8 mouse cellular contexts compared by ENCODE assay signal in genomic region chr8:105606189-105607023, GRCm38 (mm10). TPM values are rescaled to one million over a fixed set of nuclear protein-coding genes. Genes with fewer than 3 reads are reported as not detected.
A peak's percentile ranks its signal among the peaks of the same experiment; 100 is the strongest.
DNase-seq lines count a peak whose midpoint lies in the region; ATAC-seq and TF ChIP-seq lines count a peak whose summit lies in the region.

No protein-coding gene starts in this region.

- DNase-seq in 3T3-L1 (ENCODE audit: low read depth, low spot score) (peak; percentile 76), liver (peak; percentile 70)
- DNase-seq in adrenal gland, postnatal 36 days: peak; percentile 87 to 89
- peak; percentile 96 for DNase-seq in heart, embryonic 10.5 days (ENCODE audit: low spot score)
- peak; percentile 95 for DNase-seq in midbrain, postnatal 0 days (ENCODE audit: low spot score)
- DNase-seq in spleen, postnatal 4 days (ENCODE audit: low spot score in 2 of 2): peak; percentile 59 to 81

- H3K4me3 ChIP-seq in embryonic facial prominence, embryonic 15.5 days (replicated peaks): peak overlapping the region; percentile 82
- H3K4me3 ChIP-seq in heart, embryonic 10.5 days: peak overlapping the region; percentile 87
- peak overlapping the region; percentile 73 for H3K4me3 ChIP-seq in kidney, embryonic 14.5 days (ENCODE audit: low read length)
- H3K4me3 ChIP-seq in midbrain, postnatal 0 days (ENCODE audit: low read depth, low read length): peak overlapping the region; percentile 94

- H3K9ac ChIP-seq in embryonic facial prominence, embryonic 15.5 days: peak overlapping the region; percentile 72
- peak overlapping the region; percentile 86 for H3K9ac ChIP-seq in kidney, embryonic 14.5 days (ENCODE audit: low read depth, low read length)
- H3K9ac ChIP-seq in midbrain, postnatal 0 days (replicated peaks; ENCODE audit: low read length, poor library complexity, severe bottlenecking): peak overlapping the region; percentile 98

- no peaks in the 10 kb centered on the region for H3K9me3 ChIP-seq in embryonic facial prominence, embryonic 15.5 days (replicated peaks)
- H3K9me3 ChIP-seq in heart, embryonic 10.5 days: no peaks in the 10 kb centered on the region
- H3K9me3 ChIP-seq in kidney, embryonic 14.5 days (ENCODE audit: control insufficient read depth, low read length): no peaks in the 10 kb centered on the region
- H3K9me3 ChIP-seq in midbrain, postnatal 0 days (ENCODE audit: low read length): no peaks in the 10 kb centered on the region

- H3K4me1 ChIP-seq in embryonic facial prominence, embryonic 15.5 days: peaks cover 22% of the 10 kb centered on the region
- H3K4me1 ChIP-seq in heart, embryonic 10.5 days: peaks cover 48% of the 10 kb centered on the region
- H3K4me1 ChIP-seq in kidney, embryonic 14.5 days (ENCODE audit: control insufficient read depth, insufficient read depth, low read length): peaks cover 18% of the 10 kb centered on the region
- peaks cover 4% of the 10 kb centered on the region; the same call in 1 of the 2 replicates for H3K4me1 ChIP-seq in midbrain, postnatal 0 days (ENCODE audit: insufficient read depth, low read length)

- H3K27me3 ChIP-seq in embryonic facial prominence, embryonic 15.5 days: no peaks in the 10 kb centered on the region
- 0 out of 2 replicates have a peak, but pooled peaks cover 4% of the 10 kb centered on the region for H3K27me3 ChIP-seq in heart, embryonic 10.5 days (ENCODE audit: insufficient read depth, poor library complexity, severe bottlenecking)
- no peaks in the 10 kb centered on the region for H3K27me3 ChIP-seq in kidney, embryonic 14.5 days (ENCODE audit: control insufficient read depth, insufficient read depth, low read length)
- no peaks in the 10 kb centered on the region for H3K27me3 ChIP-seq in midbrain, postnatal 0 days (ENCODE audit: insufficient read depth, low read length)

- no peak for TF ChIP-seq CTCF in midbrain, postnatal 0 days (IDR thresholded peaks at IDR 0.05)

- peak overlapping the region; percentile 89 for H3K27ac ChIP-seq in embryonic facial prominence, embryonic 15.5 days (replicated peaks)
- H3K27ac ChIP-seq in heart, embryonic 10.5 days: peak overlapping the region; percentile 94
- H3K27ac ChIP-seq in kidney, embryonic 14.5 days (ENCODE audit: low read depth, low read length): peak overlapping the region; percentile 88
- peak overlapping the region; percentile 95 for H3K27ac ChIP-seq in midbrain, postnatal 0 days (ENCODE audit: low read depth, low read length)

- H3K36me3 ChIP-seq in embryonic facial prominence, embryonic 15.5 days: no peaks in the 10 kb centered on the region
- H3K36me3 ChIP-seq in heart, embryonic 10.5 days: no peaks in the 10 kb centered on the region
- no peaks in the 10 kb centered on the region for H3K36me3 ChIP-seq in kidney, embryonic 14.5 days (ENCODE audit: control insufficient read depth, insufficient read depth, low read length)
- no peaks in the 10 kb centered on the region for H3K36me3 ChIP-seq in midbrain, postnatal 0 days (ENCODE audit: insufficient read depth, low read length)

- peak; percentile 59; the same call in 1 of the 2 replicates for ATAC-seq in embryonic facial prominence, embryonic 15.5 days (ENCODE audit: insufficient number of reproducible peaks, low FRiP score, low TSS enrichment, low read depth)
- peak; percentile 85 for ATAC-seq in kidney, embryonic 14.5 days (ENCODE audit: low FRiP score, low TSS enrichment)
- peak; percentile 82 for ATAC-seq in midbrain, postnatal 0 days (ENCODE audit: low FRiP score)

- 2% methylated on average over 30 of the region's 30 CpGs for WGBS in embryonic facial prominence, embryonic 15.5 days
- WGBS in heart, embryonic 10.5 days: 2% methylated on average over 30 of the region's 30 CpGs
- WGBS in kidney, embryonic 14.5 days: 2% methylated on average over 30 of the region's 30 CpGs
- WGBS in midbrain, postnatal 0 days: under 1% methylated on average over 30 of the region's 30 CpGs

- H3K4me2 ChIP-seq in embryonic facial prominence, embryonic 15.5 days (replicated peaks): peak overlapping the region; percentile 93
- H3K4me2 ChIP-seq in kidney, embryonic 14.5 days (replicated peaks; ENCODE audit: low read depth, low read length): peak overlapping the region; percentile 58
- peak overlapping the region; percentile 90 for H3K4me2 ChIP-seq in midbrain, postnatal 0 days (ENCODE audit: low read depth, low read length, poor library complexity, severe bottlenecking)

RNA-seq across cellular contexts. Expression of gene Ripor1, which starts 1.4 kb away (rescaled TPM):
- 10 to 100 TPM; 27.5 to 33.8 TPM for total RNA-seq in adrenal gland, postnatal 36 days (2021)
- polyA plus RNA-seq in embryonic facial prominence, embryonic 15.5 days (2015; fragmentation: Nextera tagmentation; extraction: Ambion mirVana): 21.6 and 24.9 TPM in 2 replicates
- polyA plus RNA-seq in heart, embryonic 10.5 days (2016; fragmentation: Nextera tagmentation; extraction: Ambion mirVana): 34.8 and 37.3 TPM in 2 replicates
- polyA plus RNA-seq in kidney, embryonic 14.5 days (2014; fragmentation: Nextera tagmentation; extraction: Ambion mirVana): 17.3 and 28.4 TPM in 2 replicates
- 12.6 and 16.1 TPM in 2 replicates for total RNA-seq in midbrain, postnatal 0 days (2014; rRNA removed)
- 32.6 and 32.7 TPM in 2 replicates for polyA plus RNA-seq in midbrain, postnatal 0 days (2015; fragmentation: Nextera tagmentation; extraction: Ambion mirVana)

RNA-seq across cellular contexts. Expression of gene Ctcf, which starts 30.0 kb away (rescaled TPM):
- 10 to 100 TPM; 50.8 to 65.2 TPM for total RNA-seq in adrenal gland, postnatal 36 days (2021)
- 118 and 122 TPM in 2 replicates for polyA plus RNA-seq in embryonic facial prominence, embryonic 15.5 days (2015; fragmentation: Nextera tagmentation; extraction: Ambion mirVana)
- 70.3 and 103 TPM in 2 replicates for polyA plus RNA-seq in heart, embryonic 10.5 days (2016; fragmentation: Nextera tagmentation; extraction: Ambion mirVana)
- polyA plus RNA-seq in kidney, embryonic 14.5 days (2014; fragmentation: Nextera tagmentation; extraction: Ambion mirVana): 73.0 and 139 TPM in 2 replicates
- 40.2 and 44.2 TPM in 2 replicates for total RNA-seq in midbrain, postnatal 0 days (2014; rRNA removed)
- 73.0 and 81.9 TPM in 2 replicates for polyA plus RNA-seq in midbrain, postnatal 0 days (2015; fragmentation: Nextera tagmentation; extraction: Ambion mirVana)

RNA-seq across cellular contexts. Expression of gene Agrp, which starts 30.8 kb away (rescaled TPM):
- 1 to 10 TPM in 1 of 2 experiments, under 1 TPM in 1; 0.92 to 1.9 TPM for total RNA-seq in adrenal gland, postnatal 36 days (2021)
- 1.7 and 2.3 TPM in 2 replicates for polyA plus RNA-seq in embryonic facial prominence, embryonic 15.5 days (2015; fragmentation: Nextera tagmentation; extraction: Ambion mirVana)
- 0.31 and 0.35 TPM in 2 replicates for polyA plus RNA-seq in heart, embryonic 10.5 days (2016; fragmentation: Nextera tagmentation; extraction: Ambion mirVana)
- polyA plus RNA-seq in kidney, embryonic 14.5 days (2014; fragmentation: Nextera tagmentation; extraction: Ambion mirVana): 1.3 and 1.4 TPM in 2 replicates
- total RNA-seq in midbrain, postnatal 0 days (2014; rRNA removed): not detected in 2 replicates
- polyA plus RNA-seq in midbrain, postnatal 0 days (2015; fragmentation: Nextera tagmentation; extraction: Ambion mirVana): 3.2 and 7.6 TPM in 2 replicates

RNA-seq across cellular contexts. Expression of gene Atp6v0d1, which starts 40.6 kb away (rescaled TPM):
- 100 to 1,000 TPM; 115 to 120 TPM for total RNA-seq in adrenal gland, postnatal 36 days (2021)
- 99.7 and 104 TPM in 2 replicates for polyA plus RNA-seq in embryonic facial prominence, embryonic 15.5 days (2015; fragmentation: Nextera tagmentation; extraction: Ambion mirVana)
- 69.7 and 70.6 TPM in 2 replicates for polyA plus RNA-seq in heart, embryonic 10.5 days (2016; fragmentation: Nextera tagmentation; extraction: Ambion mirVana)
- 73.9 and 90.1 TPM in 2 replicates for polyA plus RNA-seq in kidney, embryonic 14.5 days (2014; fragmentation: Nextera tagmentation; extraction: Ambion mirVana)
- total RNA-seq in midbrain, postnatal 0 days (2014; rRNA removed): 214 and 238 TPM in 2 replicates
- 272 and 300 TPM in 2 replicates for polyA plus RNA-seq in midbrain, postnatal 0 days (2015; fragmentation: Nextera tagmentation; extraction: Ambion mirVana)

Comparison
In these comparisons a context has a peak if more than half of its experiments do, and no peak if none do; other contexts are left out.
1. Peak in every context shown above with its lines: DNase-seq, ATAC-seq, H3K4me3 ChIP-seq and H3K27ac ChIP-seq.